Mouse (Mus musculus) frontal cortex, postnatal 25 days (tissue): Measurements from ENCODE around the gene Zfand2a.

Experiments used
- DNase-seq, 2 experiments: peaks; one replicate each; pipeline ENCODE4 v3.0.0; 2022; ENCODE audit warnings: low spot score in 2 of 2

Gene Zfand2a

DNA sequence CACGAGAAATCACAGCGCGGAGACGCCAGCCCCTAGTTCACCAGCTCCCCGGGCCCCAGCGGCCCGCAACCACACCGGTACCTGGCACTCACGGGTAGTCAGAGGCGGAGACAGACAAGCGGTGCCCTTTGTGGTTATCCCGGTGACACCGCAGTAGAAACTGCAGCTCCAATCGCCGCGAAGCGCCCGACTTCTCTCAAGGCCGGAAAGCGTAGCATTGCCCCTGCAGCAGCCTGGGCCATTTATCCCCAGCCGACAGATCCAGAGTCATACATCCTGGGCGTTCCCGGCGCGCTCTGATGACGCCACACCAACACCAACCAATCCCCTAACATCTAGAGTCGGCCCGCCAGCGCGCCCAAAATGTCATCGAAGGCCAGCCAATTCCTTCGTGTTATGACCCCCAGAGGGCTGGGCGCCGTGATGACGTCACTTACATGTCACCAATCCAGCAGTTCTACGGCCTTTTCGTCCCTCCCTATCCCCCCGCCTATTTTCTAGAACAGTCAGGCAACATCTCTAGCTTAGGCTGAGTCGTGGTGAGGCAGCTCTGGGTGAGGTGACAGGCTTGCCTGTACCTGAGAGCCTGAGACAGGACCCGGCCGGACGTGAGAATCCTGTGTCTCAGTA is at the start of gene Zfand2a:
Gene Zfand2a, minus strand, starts transcription at position 365 of the 630 bp plus-strand sequence.
- peak; percentile 99 to 100 for DNase-seq

DNA sequence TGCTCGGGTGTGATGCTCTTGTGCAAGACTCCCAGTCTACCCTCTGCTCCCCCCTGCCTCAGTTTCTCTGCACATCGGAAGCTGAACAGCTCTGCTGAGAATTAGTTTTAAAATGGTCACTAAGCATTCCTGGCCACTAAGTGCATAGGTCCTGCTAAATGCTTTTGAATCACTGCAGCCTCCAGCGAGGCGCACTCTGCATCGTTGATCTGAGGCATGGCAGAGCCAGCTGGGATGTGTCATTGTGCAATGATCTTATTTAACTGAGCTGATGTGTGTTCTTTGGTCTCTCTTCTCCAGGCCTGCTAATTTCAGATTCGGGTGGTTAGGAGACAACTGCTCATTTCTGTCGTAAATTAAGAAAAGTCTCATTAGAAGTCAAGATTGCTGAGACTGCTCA is 44.5 kb upstream of the Zfand2a start:
- DNase-seq, result no peak

DNA sequence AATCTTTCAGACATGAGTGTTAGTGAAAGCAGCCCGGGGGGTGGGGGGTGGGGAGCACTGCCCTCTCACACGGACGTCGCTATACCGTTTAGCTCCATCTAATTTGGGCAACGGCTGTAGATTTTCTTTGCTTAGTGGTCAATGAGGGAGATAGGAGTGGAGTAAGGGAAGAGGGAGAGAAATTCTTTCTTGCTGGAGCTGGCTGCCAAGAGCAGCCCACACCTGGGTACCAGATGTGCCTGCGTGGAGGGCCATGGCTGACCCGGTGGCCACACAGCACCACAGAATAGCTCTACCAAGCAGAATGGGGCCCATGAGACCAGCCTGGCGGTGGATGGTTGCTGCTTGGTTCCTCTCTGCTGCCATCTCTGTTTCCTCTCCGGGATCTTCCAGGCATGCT is 37.6 kb upstream of the Zfand2a start:
- no peak for DNase-seq

DNA sequence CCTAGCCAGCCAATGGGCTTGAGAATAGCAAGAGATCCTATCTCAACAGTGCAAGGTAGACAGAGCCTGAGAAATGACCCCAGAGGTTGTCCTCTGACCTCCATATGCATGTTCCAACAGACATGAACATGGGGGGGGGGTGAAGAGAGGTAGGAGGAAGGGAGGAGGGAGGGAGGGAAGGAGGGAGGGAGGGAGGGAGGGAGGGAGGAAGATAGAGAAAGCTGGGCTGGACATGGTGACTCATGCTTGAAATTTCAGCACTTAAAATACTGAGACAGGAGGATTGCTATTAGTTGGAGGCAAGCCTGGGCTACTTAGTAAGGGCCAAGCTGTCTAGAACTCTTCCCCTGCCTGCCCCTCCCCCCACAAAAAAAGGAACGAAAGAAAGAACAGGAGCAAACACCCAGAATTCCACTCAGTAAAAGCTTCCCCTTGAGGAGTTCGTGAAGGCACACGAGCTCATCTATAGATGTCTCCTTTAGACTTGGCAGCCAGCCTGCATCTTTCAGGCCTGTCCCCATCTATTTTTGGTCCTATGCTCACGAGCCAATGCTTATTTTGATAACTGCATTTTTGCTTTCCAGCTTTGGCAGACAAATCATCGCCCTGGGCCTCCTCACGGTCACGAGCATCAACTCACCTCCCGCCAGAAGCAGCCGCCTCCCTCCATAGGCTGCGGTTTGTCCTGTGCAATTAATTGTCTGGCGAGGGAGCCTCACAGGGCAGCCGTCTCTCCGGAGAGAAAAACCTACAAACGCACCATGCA is 35.9 kb upstream of the Zfand2a start:
- DNase-seq, result no peak

DNA sequence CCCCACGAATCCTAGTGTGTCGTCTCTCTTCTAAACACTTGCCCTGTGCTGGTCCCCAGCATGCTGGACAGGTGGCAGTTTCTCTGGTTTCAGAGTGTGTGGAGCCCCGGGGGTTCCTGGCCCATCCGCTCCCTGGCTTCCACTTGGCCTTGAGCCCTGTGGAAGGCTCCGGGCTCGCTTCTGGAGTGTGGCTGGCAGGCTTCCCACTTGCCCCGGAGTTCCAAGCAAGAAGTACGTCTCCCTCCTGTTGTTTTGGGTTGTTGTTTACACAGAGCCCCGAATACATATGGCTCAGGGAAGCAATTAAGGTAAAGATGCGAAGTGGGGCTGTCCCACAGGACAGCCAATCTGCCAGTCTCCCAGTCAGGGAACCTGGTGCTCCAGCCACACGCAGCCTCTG is 31.9 kb upstream of the Zfand2a start:
- DNase-seq, result no peak

DNA sequence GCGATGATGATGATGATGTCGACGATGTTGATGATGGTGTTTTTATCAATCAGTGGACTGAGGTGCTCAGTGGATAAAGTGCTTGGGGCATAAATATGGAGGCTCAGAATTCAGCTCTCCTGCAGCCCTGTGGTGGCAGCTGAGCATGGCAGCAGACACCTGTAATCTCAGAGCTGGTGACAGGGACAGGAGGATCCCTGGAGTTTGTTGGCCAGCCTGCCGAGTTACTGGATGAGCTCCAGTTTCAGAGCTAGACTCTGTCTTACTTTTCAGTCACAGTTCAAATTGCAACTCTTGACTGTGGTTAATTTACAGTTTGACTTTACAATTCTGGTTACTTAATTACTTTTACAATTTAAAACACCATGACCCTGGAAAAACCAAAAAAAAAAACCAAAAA is 27.9 kb upstream of the Zfand2a start:
- DNase-seq, result no peak

DNA sequence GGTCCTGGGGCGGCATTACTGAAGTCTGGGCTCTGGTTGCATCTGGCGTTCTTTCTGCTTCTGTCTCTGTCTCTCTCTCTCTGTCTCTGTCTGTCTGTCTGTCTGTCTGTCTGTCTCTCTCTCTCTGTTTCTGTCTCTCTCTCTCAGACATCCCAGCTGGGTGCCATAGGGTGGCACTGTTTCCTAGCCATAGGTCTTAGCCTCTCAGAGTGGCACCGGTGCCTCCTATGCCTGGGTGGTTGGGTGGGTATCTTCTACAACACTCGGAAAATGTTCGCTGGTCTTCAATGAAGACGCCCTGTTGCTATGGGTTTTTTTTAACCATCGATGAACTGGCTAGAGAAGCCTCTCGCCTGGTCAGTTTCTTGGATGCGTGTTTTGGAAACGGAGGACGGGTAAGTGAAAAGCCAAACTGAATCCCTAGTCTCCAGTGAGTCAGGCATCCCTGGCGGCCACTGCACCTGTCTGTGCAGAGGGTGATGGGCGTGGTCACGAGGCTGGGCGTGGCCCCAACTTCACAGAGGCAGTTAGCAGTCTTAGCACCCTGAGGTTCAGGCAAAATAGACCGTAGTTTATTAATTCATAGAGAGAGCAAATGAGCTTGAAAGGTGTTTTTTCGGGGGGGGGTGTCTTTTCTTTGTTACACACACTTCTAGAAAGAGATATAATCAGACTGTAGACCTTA is 26.5 kb upstream of the Zfand2a start:
- no peak for DNase-seq

DNA sequence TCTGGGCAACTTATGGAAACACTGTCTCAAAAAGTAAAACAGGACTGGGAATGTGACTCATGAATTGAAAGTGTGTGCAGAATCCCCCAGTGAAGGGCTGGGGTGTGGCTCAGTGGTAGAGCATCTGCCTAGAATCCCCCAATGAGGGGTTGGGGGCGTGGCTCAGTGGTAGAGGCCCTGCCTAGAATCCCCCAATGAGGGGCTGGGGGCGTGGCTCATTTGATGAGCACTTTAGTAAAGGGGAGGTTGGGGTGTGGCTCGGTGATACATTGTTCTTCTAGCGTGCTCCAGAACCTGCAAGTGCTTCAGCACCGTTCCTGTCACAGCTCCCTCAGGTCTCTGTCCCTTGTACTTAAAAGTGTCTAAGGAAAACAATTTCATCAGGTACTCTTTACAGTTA is 21.9 kb upstream of the Zfand2a start:
- DNase-seq, result no peak

DNA sequence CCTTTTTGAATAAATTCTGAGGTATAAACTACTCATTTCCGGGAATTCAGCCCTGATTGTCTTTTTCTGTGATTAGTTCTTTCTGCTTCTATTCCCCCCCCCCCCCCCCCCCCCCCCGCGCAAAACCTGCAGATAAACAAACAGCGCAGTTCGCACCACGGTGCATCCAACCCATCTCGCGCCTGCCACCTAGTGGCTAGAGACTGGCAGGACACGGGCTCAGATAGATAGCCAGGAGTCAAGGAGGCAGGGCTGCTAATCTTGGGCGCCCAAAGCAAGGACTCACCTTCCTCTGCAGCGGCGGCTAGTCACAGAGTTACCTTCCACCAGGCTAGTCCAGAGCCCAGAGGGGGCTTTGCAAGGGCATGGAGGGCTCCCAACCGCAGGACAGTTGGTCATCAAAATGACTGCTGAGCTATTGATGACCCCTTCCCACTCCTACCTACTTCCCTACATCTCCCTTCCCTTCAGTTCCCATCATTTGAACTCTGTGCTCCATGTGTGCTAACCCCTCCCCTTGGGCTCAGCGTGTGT is 20.8 kb upstream of the Zfand2a start:
- DNase-seq, result peak; percentile 46 to 62

DNA sequence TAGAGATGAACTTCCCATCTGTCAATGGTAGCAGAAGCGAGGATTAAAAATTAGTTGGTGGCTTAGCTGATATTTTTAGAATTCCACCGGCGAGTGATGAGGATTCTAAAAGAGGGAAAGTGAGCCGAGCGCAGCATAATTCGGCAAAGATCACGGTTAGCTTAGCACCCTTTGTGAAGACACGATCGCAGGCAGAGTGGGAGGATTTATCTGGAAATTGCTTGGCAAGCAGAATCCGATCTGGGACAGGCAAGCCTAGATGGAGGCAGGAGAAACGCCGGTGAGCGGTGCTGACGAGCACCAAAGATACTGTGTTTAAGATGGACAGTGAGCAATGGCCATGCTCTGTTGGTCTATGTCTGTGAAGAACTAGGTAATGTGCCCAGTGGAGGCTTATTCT is 17.9 kb upstream of the Zfand2a start:
- no peak for DNase-seq

DNA sequence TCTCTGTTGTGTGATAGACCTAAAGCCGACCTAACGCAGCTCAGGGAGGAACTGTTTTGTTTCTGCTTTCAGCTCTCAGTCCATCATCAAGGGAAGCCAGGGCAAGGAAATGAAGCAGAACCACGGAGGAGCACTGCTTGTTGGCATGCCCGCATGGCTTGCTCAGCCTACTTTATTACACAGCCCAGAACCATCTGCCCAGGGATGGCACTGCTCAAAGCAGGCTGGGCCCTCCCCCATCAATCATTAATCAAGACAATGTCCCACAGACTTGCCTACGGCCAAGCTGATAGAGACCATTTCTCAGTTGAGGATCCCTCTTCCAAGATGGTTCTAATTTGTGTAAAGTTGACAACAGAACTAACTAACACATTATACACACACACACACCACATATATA is 14.4 kb upstream of the Zfand2a start:
- no peak for DNase-seq

DNA sequence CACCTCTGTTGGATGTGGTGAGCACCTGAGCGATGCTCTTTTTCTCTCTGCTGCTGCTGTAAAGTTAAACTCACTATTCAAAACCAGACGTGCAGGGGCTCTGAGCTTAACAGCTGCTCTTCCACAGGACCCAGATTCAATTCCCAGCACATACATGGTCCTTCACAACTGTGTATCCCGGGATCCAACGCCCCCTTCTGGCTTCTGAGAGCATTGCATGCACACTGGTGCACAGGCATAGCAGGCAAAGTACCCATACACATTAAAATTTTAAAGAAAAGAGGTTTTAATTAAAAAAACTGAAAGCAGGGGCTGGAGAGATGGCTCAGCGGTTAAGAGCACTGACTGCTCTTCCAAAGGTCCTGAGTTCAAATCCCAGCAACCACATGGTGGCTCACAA is 12.6 kb upstream of the Zfand2a start:
- no peak for DNase-seq

DNA sequence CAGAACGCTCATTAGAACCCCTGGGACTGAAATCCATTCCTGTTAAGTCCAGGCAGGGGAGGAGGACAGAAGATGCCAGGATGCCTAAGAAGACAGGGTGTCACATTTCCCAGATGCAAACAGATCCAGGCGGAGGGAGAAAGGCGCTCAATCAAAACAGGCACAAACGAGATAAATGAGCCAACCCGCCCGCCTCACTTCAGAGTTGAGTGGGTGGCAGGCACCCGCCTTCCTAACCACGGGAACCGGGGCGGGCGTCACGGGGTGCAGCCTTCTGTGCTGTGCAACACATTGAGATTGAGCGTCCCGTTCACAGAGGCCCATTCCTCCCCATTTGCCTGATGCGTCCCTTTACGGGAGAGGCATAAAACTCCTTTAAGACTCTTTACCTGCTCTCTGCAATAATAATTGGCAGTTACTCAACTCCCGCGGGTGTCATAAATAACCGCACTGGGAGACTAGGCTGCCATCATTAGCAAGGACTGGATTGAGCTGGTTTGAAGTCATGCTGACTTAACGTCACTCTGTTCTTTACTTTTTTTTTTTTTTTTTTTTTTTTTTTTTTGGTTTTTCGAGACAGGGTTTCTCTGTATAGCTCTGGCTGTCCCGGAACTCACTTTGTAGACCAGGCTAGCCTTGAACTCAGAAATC is 10.8 kb upstream of the Zfand2a start:
- no peak for DNase-seq

DNA sequence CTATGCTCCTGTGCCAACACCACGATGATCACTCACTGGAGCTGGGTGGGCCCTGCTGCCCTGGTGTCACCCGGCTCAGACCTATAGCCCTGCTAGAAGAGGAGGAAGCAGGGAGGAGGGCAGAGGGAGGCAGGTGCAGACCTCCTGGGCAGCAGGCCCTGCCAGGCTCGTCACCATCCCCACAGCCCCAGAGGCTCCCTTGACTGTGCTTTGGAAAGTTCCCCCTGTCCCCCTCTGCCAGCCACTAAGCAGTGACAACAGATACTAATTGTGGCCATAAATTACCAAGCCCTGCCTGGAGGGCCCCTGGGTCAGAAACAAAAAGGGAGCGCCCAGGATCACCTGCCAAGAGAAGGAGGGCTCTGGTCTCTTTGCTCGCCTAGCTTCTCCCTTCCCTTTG is 9.3 kb upstream of the Zfand2a start:
- DNase-seq, result no peak

DNA sequence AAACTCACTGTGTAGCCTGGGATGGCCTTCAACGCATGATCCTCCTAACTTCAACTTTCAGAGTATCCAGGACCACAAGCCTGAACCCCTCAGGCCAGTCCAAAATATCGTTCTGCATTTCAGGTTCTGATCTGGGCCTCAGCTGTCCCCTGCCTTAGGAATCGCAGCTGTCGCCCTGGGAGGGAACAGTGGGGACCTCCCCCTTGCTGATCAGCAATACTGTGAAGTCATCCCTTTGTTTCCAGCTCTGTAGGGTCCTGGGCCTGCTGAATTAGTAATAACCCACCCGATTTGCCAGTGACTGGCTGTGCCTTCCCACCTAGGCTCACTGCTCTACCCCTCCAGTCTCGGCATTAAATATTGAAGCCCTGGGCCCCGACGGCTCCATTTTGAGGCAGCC is 7.0 kb upstream of the Zfand2a start:
- DNase-seq, result no peak

DNA sequence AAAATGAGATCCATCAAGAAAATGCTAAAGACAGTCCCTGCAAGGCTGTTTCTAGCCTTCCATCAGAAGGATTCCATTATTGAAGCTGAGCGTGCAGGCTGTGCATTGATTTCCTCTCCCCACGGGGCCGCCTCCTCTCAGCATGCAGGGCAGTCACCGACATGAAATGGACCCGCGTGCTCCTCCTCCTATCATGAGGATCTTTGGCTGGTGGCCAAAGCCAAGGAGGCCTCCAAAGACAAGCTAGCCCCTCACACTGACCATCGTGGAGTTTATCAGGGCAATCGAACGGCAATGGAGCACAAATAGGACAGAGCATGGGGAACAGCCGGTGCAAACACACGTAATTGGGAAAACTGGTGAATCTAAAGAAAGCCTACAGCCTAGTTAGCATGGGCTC is 5.8 kb upstream of the Zfand2a start:
- DNase-seq, result no peak

DNA sequence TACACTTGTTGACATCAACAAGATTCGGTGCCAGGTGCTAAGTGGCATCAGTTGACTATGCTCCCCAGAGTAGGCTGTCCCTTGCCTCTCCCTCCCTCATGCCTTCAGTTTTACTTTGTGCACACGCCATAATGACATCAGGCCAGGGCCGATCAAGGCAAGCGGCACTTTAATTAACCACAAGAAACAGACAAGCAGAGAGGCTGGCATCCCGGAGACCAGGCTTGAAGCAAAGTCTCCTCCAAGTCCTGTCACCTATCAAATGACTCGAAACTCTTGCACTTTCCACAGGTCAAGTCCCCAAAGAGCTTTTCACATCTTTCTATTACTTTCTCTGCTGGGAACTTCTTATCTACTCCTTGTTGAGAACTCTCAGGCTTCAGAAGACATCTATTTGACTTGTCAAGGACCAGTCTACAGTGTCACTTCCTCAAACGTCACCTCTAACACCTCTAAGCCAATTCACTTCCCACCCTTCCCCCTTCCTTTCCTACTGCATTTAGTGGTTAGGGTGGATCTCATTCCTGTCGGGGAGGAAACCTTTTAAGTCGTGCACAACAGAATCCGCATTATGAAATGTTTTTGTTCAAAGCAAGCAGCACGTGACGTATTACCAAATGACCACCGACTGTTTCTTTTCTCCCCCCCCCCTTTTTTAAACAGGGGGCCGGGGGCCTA is 1.0 kb downstream of the Zfand2a start:
- DNase-seq, result no peak

DNA sequence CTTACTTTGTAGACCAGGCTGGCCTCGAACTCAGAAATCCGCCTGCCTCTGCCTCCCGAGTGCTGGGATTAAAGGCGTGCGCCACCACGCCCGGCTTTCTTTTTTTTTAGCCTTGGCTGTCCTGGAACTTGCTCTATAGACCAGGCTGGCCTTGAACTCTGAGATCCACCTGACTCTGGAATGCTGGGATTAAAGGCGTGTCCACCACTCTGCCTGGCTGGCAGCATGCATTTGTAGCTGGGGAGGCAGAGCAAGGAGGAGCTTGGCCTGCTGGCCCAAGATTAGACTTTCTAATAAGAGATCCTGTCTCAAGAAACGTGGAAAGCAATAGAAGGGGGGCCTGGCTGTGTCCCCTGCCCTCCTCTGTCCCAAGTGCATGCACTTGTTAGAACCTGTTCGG is 3.9 kb downstream of the Zfand2a start:
- no peak for DNase-seq

DNA sequence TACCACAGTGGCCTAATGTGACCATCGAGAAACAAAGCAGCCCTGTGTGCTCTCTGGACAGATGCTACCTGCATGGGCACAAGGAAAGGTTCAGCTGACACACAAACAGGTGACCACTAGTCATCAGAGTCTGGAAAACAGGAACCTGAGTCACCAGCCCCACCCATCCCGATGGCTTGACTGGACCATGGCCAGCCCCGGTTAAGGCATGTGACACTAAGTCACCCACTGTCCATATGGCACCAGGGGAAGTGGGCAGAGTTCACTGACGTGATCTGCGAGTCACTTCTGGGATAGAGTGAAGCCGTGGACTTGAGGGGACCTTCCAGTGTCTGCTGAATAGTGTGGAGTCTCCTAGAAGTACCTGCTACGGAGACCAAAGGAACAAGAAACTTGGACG is 5.3 kb downstream of the Zfand2a start:
- DNase-seq, result no peak

DNA sequence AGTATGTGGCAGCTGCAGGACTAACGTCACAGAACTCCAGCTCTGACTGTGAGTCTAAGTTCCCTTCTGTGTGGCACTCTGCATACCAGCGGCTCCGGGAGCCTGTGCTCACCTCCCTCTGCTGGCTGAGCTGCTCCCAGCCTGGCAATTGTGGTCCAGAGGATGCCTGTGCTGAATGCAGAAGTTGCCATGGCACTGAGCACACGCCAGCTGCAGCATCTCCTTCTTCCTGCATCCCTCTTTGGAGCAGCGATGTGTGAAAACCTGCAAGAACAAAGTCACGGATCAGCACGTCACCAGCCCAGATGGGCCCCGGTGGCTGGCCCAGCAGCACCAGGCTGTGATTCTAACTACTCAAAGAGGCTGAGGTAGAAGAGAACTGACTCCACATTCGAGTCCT is 9.6 kb downstream of the Zfand2a start:
- DNase-seq, result no peak

DNA sequence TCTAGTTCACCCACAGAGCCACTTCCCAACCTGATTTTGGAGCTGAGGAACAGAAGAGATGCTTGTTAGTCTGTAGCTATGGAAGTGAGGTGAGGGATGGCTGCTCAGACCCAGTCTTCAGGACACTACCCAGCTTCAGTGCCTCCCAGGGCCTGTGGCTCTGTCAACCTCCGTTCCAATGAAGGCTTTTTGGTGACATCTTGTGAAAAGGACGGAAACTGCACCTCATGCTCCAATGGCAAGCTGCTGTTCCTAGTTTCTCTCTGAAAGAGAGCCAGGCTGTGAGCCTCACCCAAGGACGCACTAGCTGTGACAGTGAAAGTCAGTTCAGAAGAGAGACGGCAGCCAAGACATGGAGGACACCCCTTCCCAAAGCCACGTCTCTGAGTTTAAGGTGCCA is 16.4 kb downstream of the Zfand2a start:
- no peak for DNase-seq

DNA sequence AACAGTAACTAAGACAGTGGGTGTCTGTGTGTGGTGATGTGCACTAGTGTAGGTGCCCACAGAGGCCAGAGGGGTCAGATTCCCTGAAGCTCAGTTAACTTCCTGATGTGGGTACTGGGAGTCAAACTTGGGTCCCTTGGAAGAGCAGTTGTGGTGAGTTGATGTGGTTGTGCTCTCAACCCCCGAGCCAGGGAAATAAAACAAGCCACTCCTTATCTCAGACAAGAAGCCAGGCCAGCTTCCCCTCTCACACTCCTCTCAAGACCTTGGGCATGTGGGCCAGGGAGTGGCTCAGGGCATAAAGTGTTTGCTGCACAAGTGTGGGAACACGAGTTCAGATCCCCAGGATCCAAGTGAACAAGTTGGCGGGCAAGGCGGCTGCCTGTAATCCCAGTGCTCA is 17.5 kb downstream of the Zfand2a start:
- DNase-seq, result no peak
